Mouse (Mus musculus): ENCODE measurements around the gene Pygo1. TPM values are rescaled to one million over a fixed set of nuclear protein-coding genes. Genes with fewer than 3 reads are reported as not detected.
A peak's percentile ranks its signal among the peaks of the same experiment; 100 is the strongest.

Gene Pygo1
- 11.0 and 11.9 TPM in 2 replicates for polyA plus RNA-seq (2014; fragmentation: Nextera tagmentation; extraction: Ambion mirVana)

DNA sequence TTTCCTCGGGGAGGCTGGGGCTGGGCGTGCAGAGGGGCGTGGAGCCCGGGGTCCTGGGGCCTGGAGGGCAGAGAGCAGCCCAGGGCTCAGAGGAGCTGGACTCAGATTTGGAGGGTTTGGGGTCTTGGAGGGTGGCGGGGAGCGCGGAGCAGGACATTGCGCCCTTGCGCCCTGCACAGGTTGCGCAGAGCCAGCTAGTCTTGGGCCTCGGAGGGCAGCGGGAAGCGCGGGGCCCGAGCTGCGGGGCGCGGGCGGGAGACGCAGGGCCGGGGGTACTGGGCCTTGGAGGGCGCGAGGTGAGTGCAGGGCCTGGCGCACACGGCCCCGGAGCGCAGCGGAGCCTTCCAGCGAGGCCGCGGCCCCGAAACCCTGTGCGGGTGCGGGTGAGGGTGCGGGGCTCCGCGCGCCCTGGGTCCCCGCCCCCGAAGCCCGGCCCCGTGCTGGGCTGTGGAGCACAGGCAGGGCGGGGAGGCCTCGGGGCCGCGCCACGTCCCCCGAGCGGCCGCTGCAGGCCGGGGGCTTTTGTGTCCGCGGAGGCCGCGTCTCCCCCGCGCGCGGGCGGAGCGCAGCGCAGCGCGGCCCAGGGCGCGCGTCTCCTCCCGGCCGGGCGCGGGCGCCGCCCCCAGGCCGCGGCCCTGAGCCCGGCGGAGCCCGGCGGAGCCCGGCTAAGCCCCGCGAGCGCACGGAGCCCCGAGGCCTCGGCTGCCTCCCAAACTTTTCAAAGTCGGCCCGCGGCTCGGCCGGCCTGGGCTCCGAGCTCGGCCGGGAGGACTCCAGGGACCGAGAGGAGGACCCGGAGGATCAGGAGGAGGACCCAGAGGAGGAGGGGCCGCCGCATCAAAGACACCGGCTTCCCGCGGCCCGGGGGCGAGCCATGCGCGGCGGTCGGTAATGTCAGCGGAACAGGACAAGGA, at the start of gene Pygo1:
Gene Pygo1 (plus strand): TSS at position 625 of the 914 bp plus-strand sequence.
- ATAC-seq (ENCODE audit: insufficient read depth, low FRiP score, low TSS enrichment) (peak; percentile 85), DNase-seq (ENCODE audit: low spot score) (peak; percentile 74)
- Histone ChIP-seq H3K9me3 (ENCODE audit: control insufficient read depth, low read length) (no peaks in the 10 kb centered on the region), H3K36me3 (ENCODE audit: control insufficient read depth, insufficient read depth, low read length) (no peaks in the 10 kb centered on the region; the same call in 1 of the 2 replicates), H3K4me2 (ENCODE audit: low read depth) (peak within 1 kb of the TSS; percentile 97), H3K9ac (ENCODE audit: low read length) (peak within 1 kb of the TSS; percentile 95), H3K27ac (ENCODE audit: low read depth, low read length) (peak within 1 kb of the TSS; percentile 76), H3K4me1 (ENCODE audit: control insufficient read depth, insufficient read depth, low read length) (peaks cover 5% of the 10 kb centered on the region), H3K4me3 (ENCODE audit: low read depth, low read length) (peak within 1 kb of the TSS; percentile 82), H3K27me3 (ENCODE audit: control insufficient read depth, insufficient read depth, low read length) (no peaks in the 10 kb centered on the region)
- WGBS, result under 1% methylated on average over 69 of the region's 108 CpGs

DNA sequence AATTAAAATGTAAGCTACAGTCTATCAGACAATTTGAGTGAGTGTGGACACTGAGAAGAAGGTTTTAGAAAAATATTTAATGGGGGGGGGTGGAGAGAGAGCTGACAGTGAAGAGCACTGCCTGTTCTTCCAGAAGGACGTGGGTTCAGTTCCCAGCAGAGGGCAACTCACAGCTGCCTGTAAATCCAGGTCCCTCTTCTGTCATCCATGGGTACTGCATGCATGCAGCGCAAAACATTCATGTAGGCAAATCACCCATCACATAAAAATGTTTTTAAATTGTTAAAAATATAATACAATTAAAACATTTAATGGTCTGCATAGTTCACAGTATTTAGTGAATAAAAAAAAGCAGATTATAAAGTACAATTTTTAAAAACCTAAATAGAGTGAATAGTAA, 49.6 kb upstream of the Pygo1 start:
- Histone ChIP-seq H3K27ac (ENCODE audit: low read depth, low read length) (no peak overlapping the region), H3K4me2 (ENCODE audit: low read depth) (no peak overlapping the region), H3K36me3 (ENCODE audit: control insufficient read depth, insufficient read depth, low read length) (no peaks in the 10 kb centered on the region), H3K4me3 (ENCODE audit: low read depth, low read length) (no peak overlapping the region), H3K4me1 (ENCODE audit: control insufficient read depth, insufficient read depth, low read length) (peaks cover 47% of the 10 kb centered on the region), H3K9ac (ENCODE audit: low read length) (no peak overlapping the region), H3K9me3 (ENCODE audit: control insufficient read depth, low read length) (no peaks in the 10 kb centered on the region), H3K27me3 (ENCODE audit: control insufficient read depth, insufficient read depth, low read length) (no peaks in the 10 kb centered on the region)
- WGBS, result 89% methylated on average over 2 of the region's 2 CpGs
- ATAC-seq (ENCODE audit: insufficient read depth, low FRiP score, low TSS enrichment), result no peak
- DNase-seq (ENCODE audit: low spot score), result no peak

DNA sequence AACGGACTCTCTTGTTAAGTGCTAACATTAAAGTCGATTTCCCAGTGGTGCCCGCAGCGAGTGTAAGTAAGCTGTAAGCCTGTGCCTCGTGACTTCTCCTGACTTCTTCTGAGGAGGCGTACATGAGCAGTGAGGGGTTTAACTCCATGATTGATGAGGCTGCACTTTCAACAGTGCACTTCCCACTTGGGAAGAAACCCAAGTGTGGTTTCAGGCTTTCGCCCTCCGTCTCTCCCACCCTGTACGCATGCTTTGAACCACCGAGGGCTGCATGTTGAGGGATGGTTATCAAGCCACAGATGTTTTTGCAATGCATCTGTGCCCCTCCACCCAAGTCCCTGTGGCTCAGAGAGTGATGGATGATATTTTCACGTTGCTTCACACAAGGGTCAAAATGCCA, 47.5 kb upstream of the Pygo1 start:
- no peak overlapping the region for H3K9ac ChIP-seq (ENCODE audit: low read length)
- H3K36me3 ChIP-seq (ENCODE audit: control insufficient read depth, insufficient read depth, low read length), result no peaks in the 10 kb centered on the region
- H3K4me2 ChIP-seq (ENCODE audit: low read depth), result 0 out of 2 replicates have a peak overlapping the region, but pooled peaks have one; percentile 10
- no peak overlapping the region for H3K4me3 ChIP-seq (ENCODE audit: low read depth, low read length)
- H3K27me3 ChIP-seq (ENCODE audit: control insufficient read depth, insufficient read depth, low read length), result no peaks in the 10 kb centered on the region
- no peaks in the 10 kb centered on the region for H3K9me3 ChIP-seq (ENCODE audit: control insufficient read depth, low read length)
- peak overlapping the region; percentile 54 for H3K27ac ChIP-seq (ENCODE audit: low read depth, low read length)
- 7% methylated on average over 11 of the region's 11 CpGs for WGBS
- peak; percentile 50 for ATAC-seq (ENCODE audit: insufficient read depth, low FRiP score, low TSS enrichment)
- peaks cover 43% of the 10 kb centered on the region for H3K4me1 ChIP-seq (ENCODE audit: control insufficient read depth, insufficient read depth, low read length)
- peak; percentile 75 for DNase-seq (ENCODE audit: low spot score)

DNA sequence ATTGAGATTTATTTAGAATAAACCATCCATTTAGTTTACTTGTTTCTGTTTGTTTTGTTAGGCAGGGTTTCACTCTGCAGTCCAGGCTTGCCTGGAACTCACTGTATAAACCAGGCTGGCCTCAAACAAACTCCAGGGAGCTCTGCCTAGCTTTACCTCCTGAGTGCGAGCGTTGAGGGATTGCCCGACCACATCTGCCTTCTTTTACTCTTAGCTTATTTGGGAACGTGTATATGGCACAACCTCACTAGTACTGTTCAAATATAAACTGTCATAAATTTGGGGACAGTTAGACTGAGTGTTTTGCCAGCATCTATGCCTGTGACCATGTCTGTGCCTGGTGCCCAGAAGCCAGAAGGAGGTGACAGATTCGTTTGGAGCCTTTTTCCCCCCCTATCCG, 46.8 kb upstream of the Pygo1 start:
- Histone ChIP-seq H3K9ac (ENCODE audit: low read length) (no peak overlapping the region), H3K4me1 (ENCODE audit: control insufficient read depth, insufficient read depth, low read length) (peaks cover 43% of the 10 kb centered on the region), H3K36me3 (ENCODE audit: control insufficient read depth, insufficient read depth, low read length) (no peaks in the 10 kb centered on the region), H3K9me3 (ENCODE audit: control insufficient read depth, low read length) (no peaks in the 10 kb centered on the region), H3K4me2 (ENCODE audit: low read depth) (no peak overlapping the region), H3K27me3 (ENCODE audit: control insufficient read depth, insufficient read depth, low read length) (no peaks in the 10 kb centered on the region), H3K27ac (ENCODE audit: low read depth, low read length) (0 out of 2 replicates have a peak overlapping the region, but pooled peaks have one; percentile 40), H3K4me3 (ENCODE audit: low read depth, low read length) (no peak overlapping the region)
- ATAC-seq (ENCODE audit: insufficient read depth, low FRiP score, low TSS enrichment), result no peak
- 36% methylated on average over 6 of the region's 6 CpGs for WGBS
- DNase-seq (ENCODE audit: low spot score), result no peak

DNA sequence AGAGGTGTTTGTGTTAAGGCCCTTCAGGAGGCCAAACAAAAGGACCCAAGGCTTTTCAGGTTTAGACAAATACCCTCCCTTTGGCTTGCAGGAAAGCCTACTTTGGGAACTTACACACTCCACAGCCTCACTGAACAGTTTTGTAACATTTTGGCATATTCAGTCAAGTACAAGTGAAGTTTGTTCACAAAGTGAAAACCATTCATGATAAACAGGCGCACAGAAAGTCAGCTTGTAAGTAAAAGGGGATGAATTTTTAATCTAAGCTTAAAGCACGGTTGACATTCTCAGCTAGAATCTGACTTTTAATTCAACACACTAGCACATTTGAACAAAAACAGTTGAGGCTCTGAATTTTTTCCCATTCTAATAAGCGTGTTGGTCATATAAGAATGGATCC, 45.8 kb upstream of the Pygo1 start:
- DNase-seq (ENCODE audit: low spot score), result no peak
- H3K27ac ChIP-seq (ENCODE audit: low read depth, low read length), result no peak overlapping the region; the same call in 1 of the 2 replicates
- 59% methylated on average over 3 of the region's 3 CpGs for WGBS
- H3K4me2 ChIP-seq (ENCODE audit: low read depth), result no peak overlapping the region
- H3K27me3 ChIP-seq (ENCODE audit: control insufficient read depth, insufficient read depth, low read length), result no peaks in the 10 kb centered on the region
- H3K36me3 ChIP-seq (ENCODE audit: control insufficient read depth, insufficient read depth, low read length), result no peaks in the 10 kb centered on the region
- no peak for ATAC-seq (ENCODE audit: insufficient read depth, low FRiP score, low TSS enrichment)
- H3K9ac ChIP-seq (ENCODE audit: low read length), result no peak overlapping the region
- no peak overlapping the region for H3K4me3 ChIP-seq (ENCODE audit: low read depth, low read length)
- no peaks in the 10 kb centered on the region for H3K9me3 ChIP-seq (ENCODE audit: control insufficient read depth, low read length)
- peaks cover 43% of the 10 kb centered on the region for H3K4me1 ChIP-seq (ENCODE audit: control insufficient read depth, insufficient read depth, low read length)

DNA sequence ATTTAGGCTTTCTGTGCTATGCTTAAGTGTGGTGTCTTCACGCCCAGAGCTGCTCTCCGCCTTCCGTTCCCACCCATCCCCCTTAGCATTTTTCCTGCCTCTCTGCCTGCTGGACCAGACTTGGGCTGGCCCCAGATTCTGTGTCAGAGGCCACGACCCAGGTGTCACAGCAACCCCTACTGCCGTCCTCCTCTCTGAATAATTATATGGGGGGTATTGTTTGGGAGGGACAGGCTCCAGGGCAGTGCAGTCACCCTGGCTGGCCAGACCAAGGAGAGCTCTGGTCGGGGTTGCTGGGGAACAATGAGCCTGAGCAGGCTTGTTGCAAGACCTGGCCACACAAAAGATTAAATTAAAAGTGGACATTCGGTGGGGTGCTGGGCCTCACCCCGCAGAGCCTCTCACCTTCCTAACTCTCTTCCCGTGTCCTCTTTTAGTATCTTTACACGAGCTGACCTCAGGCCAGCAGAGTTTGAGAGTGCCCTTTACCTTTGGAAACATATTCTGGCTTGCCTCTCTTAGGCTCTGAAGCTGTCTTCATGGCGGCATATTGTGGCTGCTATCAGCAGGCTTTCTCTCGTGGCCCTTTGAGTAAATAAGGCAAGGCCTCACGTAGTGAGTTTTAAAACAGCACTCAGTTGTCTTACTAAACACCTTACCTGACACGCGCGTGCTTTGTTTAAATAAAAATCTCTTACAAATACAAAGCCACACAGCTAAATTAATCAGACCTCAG, 45.1 kb upstream of the Pygo1 start:
- Histone ChIP-seq H3K9me3 (ENCODE audit: control insufficient read depth, low read length) (no peaks in the 10 kb centered on the region), H3K27me3 (ENCODE audit: control insufficient read depth, insufficient read depth, low read length) (no peaks in the 10 kb centered on the region), H3K4me2 (ENCODE audit: low read depth) (no peak overlapping the region), H3K36me3 (ENCODE audit: control insufficient read depth, insufficient read depth, low read length) (no peaks in the 10 kb centered on the region), H3K27ac (ENCODE audit: low read depth, low read length) (peak overlapping the region; percentile 78), H3K4me3 (ENCODE audit: low read depth, low read length) (no peak overlapping the region), H3K9ac (ENCODE audit: low read length) (peak overlapping the region; percentile 39; the same call in 1 of the 2 replicates), H3K4me1 (ENCODE audit: control insufficient read depth, insufficient read depth, low read length) (peaks cover 43% of the 10 kb centered on the region)
- 18% methylated on average over 16 of the region's 16 CpGs for WGBS
- peak; percentile 58 for DNase-seq (ENCODE audit: low spot score)
- ATAC-seq (ENCODE audit: insufficient read depth, low FRiP score, low TSS enrichment), result peak; percentile 33; the same call in 1 of the 2 replicates

DNA sequence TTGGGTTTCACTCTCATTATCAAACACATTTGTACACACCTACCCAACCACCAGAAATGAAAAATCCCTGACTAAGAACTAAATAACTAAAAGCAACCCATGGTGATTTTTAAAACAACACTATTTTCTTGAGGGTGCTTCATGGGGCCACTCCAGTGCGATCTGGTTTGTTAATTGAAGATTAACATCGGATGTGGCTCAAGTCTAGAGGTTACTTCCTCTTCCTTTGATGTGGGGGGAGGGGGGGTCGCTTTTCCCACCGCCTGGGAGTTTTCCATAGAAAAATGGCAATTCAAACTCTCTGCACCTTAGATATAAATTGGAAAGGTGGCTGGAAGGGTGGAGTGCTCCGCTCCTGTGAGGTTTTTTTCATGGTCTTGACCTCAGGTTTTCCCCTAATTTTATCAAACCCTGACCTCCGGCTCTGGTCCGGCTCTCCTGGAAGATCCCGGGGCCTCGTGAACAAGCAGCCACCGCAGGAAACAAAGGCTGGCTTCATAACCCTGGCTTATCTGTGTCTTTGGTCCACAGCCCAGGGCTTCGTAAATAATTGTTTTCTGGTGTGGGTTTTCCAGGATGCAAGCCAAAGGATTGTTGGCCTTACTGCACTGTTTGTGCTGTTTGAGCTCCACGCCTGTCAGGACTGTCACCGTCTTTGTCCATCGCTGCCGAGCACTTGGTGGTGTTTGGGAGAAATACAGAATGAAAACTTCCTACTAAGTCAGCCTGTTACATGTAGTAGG, 44.2 kb upstream of the Pygo1 start:
- no peak overlapping the region for H3K4me3 ChIP-seq (ENCODE audit: low read depth, low read length)
- peaks cover 43% of the 10 kb centered on the region for H3K4me1 ChIP-seq (ENCODE audit: control insufficient read depth, insufficient read depth, low read length)
- no peaks in the 10 kb centered on the region for H3K9me3 ChIP-seq (ENCODE audit: control insufficient read depth, low read length)
- H3K9ac ChIP-seq (ENCODE audit: low read length), result no peak overlapping the region
- H3K27ac ChIP-seq (ENCODE audit: low read depth, low read length), result peak overlapping the region; percentile 78
- no peak for DNase-seq (ENCODE audit: low spot score)
- H3K36me3 ChIP-seq (ENCODE audit: control insufficient read depth, insufficient read depth, low read length), result no peaks in the 10 kb centered on the region
- WGBS, result 29% methylated on average over 15 of the region's 15 CpGs
- no peak for ATAC-seq (ENCODE audit: insufficient read depth, low FRiP score, low TSS enrichment)
- H3K4me2 ChIP-seq (ENCODE audit: low read depth), result 0 out of 2 replicates have a peak overlapping the region, but pooled peaks have one; percentile 10
- no peaks in the 10 kb centered on the region for H3K27me3 ChIP-seq (ENCODE audit: control insufficient read depth, insufficient read depth, low read length)

DNA sequence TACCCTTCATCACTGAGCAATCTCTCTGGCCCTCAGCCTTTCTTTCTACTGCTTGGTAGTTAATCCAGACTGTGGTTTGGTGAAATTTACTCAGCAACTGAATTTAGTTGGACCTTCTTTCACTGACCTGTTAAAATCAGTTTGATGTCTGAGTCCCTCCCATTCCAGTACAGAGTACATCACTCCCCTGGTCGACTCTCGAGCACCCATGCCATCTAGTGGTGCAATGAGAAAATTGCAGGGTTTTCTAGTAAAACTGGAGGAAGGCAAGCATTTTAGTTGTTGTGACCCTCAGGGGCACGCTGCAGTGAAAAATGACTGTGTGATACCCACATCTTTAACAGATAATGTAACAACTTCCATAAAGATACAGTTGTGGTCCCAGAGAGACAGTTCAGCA, 41.5 kb upstream of the Pygo1 start:
- WGBS, result 26% methylated on average over 3 of the region's 3 CpGs
- H3K27ac ChIP-seq (ENCODE audit: low read depth, low read length), result no peak overlapping the region

More for the DNA sequence above, 41.5 kb upstream of the Pygo1 start:
- DNase-seq (ENCODE audit: low spot score), result peak; percentile 56
- Histone ChIP-seq H3K4me3 (ENCODE audit: low read depth, low read length) (no peak overlapping the region), H3K9ac (ENCODE audit: low read length) (no peak overlapping the region), H3K27me3 (ENCODE audit: control insufficient read depth, insufficient read depth, low read length) (no peaks in the 10 kb centered on the region), H3K36me3 (ENCODE audit: control insufficient read depth, insufficient read depth, low read length) (no peaks in the 10 kb centered on the region), H3K4me2 (ENCODE audit: low read depth) (no peak overlapping the region), H3K4me1 (ENCODE audit: control insufficient read depth, insufficient read depth, low read length) (peaks cover 25% of the 10 kb centered on the region), H3K9me3 (ENCODE audit: control insufficient read depth, low read length) (no peaks in the 10 kb centered on the region)
- 0 out of 2 replicates have a peak, but pooled peaks have one; percentile 40 for ATAC-seq (ENCODE audit: insufficient read depth, low FRiP score, low TSS enrichment)
